Mouse (Mus musculus) CH12.LX (cell line): ENCODE results near the gene Lnx1. TPM values are rescaled to one million over a fixed set of nuclear protein-coding genes. Genes with fewer than 3 reads are reported as not detected.

Experiments used
- DNase-seq: peaks from one replicate; pipeline ENCODE4 v3.0.0-alpha.2; 2013; ENCODE audit errors: extremely low read depth
- H3K27ac ChIP-seq: 2 replicates; pipeline ENCODE4 v1.5.1; 2012; ENCODE audit warnings: low read depth, mild to moderate bottlenecking, control low read depth, moderate library complexity; ENCODE audit not compliant: insufficient read depth
- H3K27me3 ChIP-seq: replicated peaks from 2 replicates; pipeline ENCODE3; 2012; ENCODE audit warnings: inconsistent platforms
- H3K36me3 ChIP-seq, 2 experiments: replicated peaks in 1 of 2; 2 replicates each; pipeline versions ENCODE3 to v1.6.1; 2012; ENCODE audit warnings: inconsistent platforms in 1 of 2, low read length in 1 of 2, mild to moderate bottlenecking in 1 of 2, mixed read lengths in 1 of 2, moderate library complexity in 1 of 2; ENCODE audit not compliant: control insufficient read depth in 1 of 2, insufficient read depth in 1 of 2
- H3K4me1 ChIP-seq, 2 experiments: 2 replicates each; pipeline ENCODE4 v1.6.1; 2012; ENCODE audit warnings: inconsistent platforms in 1 of 2, moderate library complexity in 1 of 2; ENCODE audit not compliant: insufficient read depth in 2 of 2, control insufficient read depth in 1 of 2
- H3K4me2 ChIP-seq: 2 replicates; pipeline ENCODE4 v1.6.1; 2012; ENCODE audit warnings: low read depth, mild to moderate bottlenecking, control low read depth; ENCODE audit not compliant: poor library complexity, insufficient read depth, severe bottlenecking
- H3K4me3 ChIP-seq, 3 experiments: fragments of 150-350 bp in 1 of 3; sonication (generic) in 1 of 3; replicated peaks in 1 of 3; 2 replicates each; pipeline versions ENCODE3 to v1.5.1; 2011 to 2012; ENCODE audit warnings: low read depth in 2 of 3, low read length in 2 of 3, mild to moderate bottlenecking in 2 of 3, moderate library complexity in 2 of 3, control low read depth in 1 of 3, improper control_type of control experiment in 1 of 3, inconsistent platforms in 1 of 3, mixed read lengths in 1 of 3; ENCODE audit not compliant: poor library complexity in 1 of 3
- H3K79me2 ChIP-seq: replicated peaks from 2 replicates; pipeline ENCODE4 v1.6.1; 2012; ENCODE audit warnings: mild to moderate bottlenecking, moderate library complexity; ENCODE audit not compliant: control insufficient read depth, poor library complexity, insufficient read depth, severe bottlenecking; ENCODE audit errors: extremely low read depth
- H3K9ac ChIP-seq: 2 replicates; pipeline ENCODE4 v1.6.1; 2012; ENCODE audit warnings: low read depth, mild to moderate bottlenecking, control low read depth, moderate library complexity; ENCODE audit not compliant: insufficient read depth
- H3K9me3 ChIP-seq: replicated peaks from 2 replicates; pipeline ENCODE3; 2012; ENCODE audit warnings: low read length, inconsistent platforms, mixed read lengths
- BHLHE40 ChIP-seq: IDR thresholded peaks from 2 replicates; pipeline ENCODE4 v1.6.1; 2011; ENCODE audit warnings: mild to moderate bottlenecking, low read depth, low read length, improper control_type of control experiment
- CHD1 ChIP-seq: IDR thresholded peaks from 2 replicates; pipeline ENCODE4 v1.6.1; 2012; ENCODE audit warnings: low read depth, low read length, improper control_type of control experiment, inconsistent platforms
- CHD2 ChIP-seq: IDR thresholded peaks from 2 replicates; pipeline ENCODE4 v1.6.1; 2011; ENCODE audit warnings: low read length, improper control_type of control experiment
- ELF1 ChIP-seq: IDR thresholded peaks from 2 replicates; pipeline ENCODE4 v1.6.1; 2014; ENCODE audit warnings: low read depth, mild to moderate bottlenecking, inconsistent platforms, low read length, improper control_type of control experiment
- ETS1 ChIP-seq: conservative IDR thresholded peaks from 2 replicates; pipeline ENCODE4 v1.6.1; 2012; ENCODE audit warnings: low read depth, mild to moderate bottlenecking, inconsistent platforms, low read length, improper control_type of control experiment, moderate library complexity
- JUND ChIP-seq: conservative IDR thresholded peaks from 2 replicates; pipeline ENCODE4 v1.6.1; 2011; ENCODE audit warnings: low read depth, low read length, improper control_type of control experiment
- NELFE ChIP-seq: IDR thresholded peaks from 2 replicates; pipeline ENCODE4 v1.6.1; 2011; ENCODE audit warnings: low read depth, low read length, improper control_type of control experiment
- PAX5 ChIP-seq: IDR thresholded peaks from 2 replicates; pipeline ENCODE4 v1.6.1; 2012; ENCODE audit warnings: low read length, inconsistent platforms, mixed read lengths
- RAD21 ChIP-seq: IDR thresholded peaks from 2 replicates; pipeline ENCODE4 v1.6.1; 2011; ENCODE audit warnings: low read depth, mild to moderate bottlenecking, low read length, improper control_type of control experiment, moderate library complexity
- TBP ChIP-seq: conservative IDR thresholded peaks from 2 replicates; pipeline ENCODE4 v1.6.1; 2011; ENCODE audit warnings: low read depth, low read length, improper control_type of control experiment
- TCF12 ChIP-seq: IDR thresholded peaks from 2 replicates; pipeline ENCODE4 v1.6.1; 2014; ENCODE audit warnings: low read depth, mild to moderate bottlenecking, inconsistent platforms, low read length, improper control_type of control experiment
- UBTF ChIP-seq: IDR thresholded peaks from 2 replicates; pipeline ENCODE4 v1.6.1; 2012; ENCODE audit warnings: low read depth, mild to moderate bottlenecking, inconsistent platforms, low read length, improper control_type of control experiment, moderate library complexity
- USF1 ChIP-seq: IDR thresholded peaks from 2 replicates; pipeline ENCODE4 v1.6.1; 2014; ENCODE audit warnings: low read depth, mild to moderate bottlenecking, inconsistent platforms, low read length, improper control_type of control experiment
- USF2 ChIP-seq: conservative IDR thresholded peaks from 2 replicates; pipeline ENCODE4 v1.6.1; 2011; ENCODE audit warnings: low read depth, low read length, improper control_type of control experiment
- ZC3H11A ChIP-seq: IDR thresholded peaks from 2 replicates; pipeline ENCODE4 v1.6.1; 2012; ENCODE audit warnings: low read depth, mild to moderate bottlenecking, inconsistent platforms, low read length, improper control_type of control experiment
- dilution Hi-C: fragments of 300-500 bp; cut with MboI; formaldehyde crosslinking; loops from 2 replicates; pipeline ENCODE4 v1.14.3; 2020; ENCODE audit warnings: low sequenced_read_pairs; ENCODE audit not compliant: extremely low pct_unique_long_range_greater_than_20kb, extremely low pct_ligation_motif_present
- in situ Hi-C: fragments of 300-500 bp; cut with MboI; formaldehyde crosslinking; loops from 3 replicates; pipeline ENCODE4 v1.14.3; 2019; ENCODE audit warnings: low sequenced_read_pairs, low pct_ligation_motif_present, low pct_unique_long_range_greater_than_20kb, mixed read lengths
- polyA plus RNA-seq: library from polyadenylated mRNA; unstranded; fragments of >175 nt; gene quantifications from 2 replicates; pipeline ENCODE4 v1.2.1, GENCODE M21; 2012; ENCODE audit warnings: low read depth; ENCODE audit not compliant: insufficient read length
- total RNA-seq, 2 experiments: library from RNA; depleted of rRNA; stranded (reverse); fragments of 300-350 nt in 1 of 2; fragments of >200 nt in 1 of 2; gene quantifications; 2 replicates each; pipeline ENCODE4 v1.2.3; 2012 to 2014

The Lnx1 gene
- total and polyA plus RNA-seq, 3 experiments = 0.08 to 0.26 (median 0.16) TPM

- Histone ChIP-seq H3K36me3 (no peaks in the 10 kb centered on the region), H3K9me3 (no peaks in the 10 kb centered on the region), H3K27me3 (no peaks in the 10 kb centered on the region), H3K4me3 (no peak overlapping the region), H3K9ac (no peak overlapping the region), H3K4me1 (peaks cover 0 to 3% of the 10 kb centered on the region in 2 experiments; a peak in 1 of 4 replicates), H3K4me2 (no peak overlapping the region), H3K27ac (no peak overlapping the region), H3K79me2 (no peaks in the 10 kb centered on the region)
- dilution Hi-C loops (no loop called here), in situ Hi-C loops (no loop called here)
- no peak for TF ChIP-seq ETS1
- DNase-seq = no peak
These were observed 10.2 kb downstream of the Lnx1 start for GRCm38 (mm10) chr5:74692411-74693090.

GRCm38 (mm10) chr5:74688822-74689221 is 13.9 kb downstream of the Lnx1 start:
- TF ChIP-seq ZC3H11A = no peak
- no peak for TF ChIP-seq CHD1
- no peak for TF ChIP-seq JUND
- no peak for TF ChIP-seq UBTF
- no peak for TF ChIP-seq TCF12
- no peak for TF ChIP-seq NELFE
- no peak for TF ChIP-seq RAD21
- no peak for TF ChIP-seq CHD2
- no peak for TF ChIP-seq PAX5
- no peak for TF ChIP-seq USF2
- TF ChIP-seq, all 38 proteins: peak for 0
- no peak overlapping the region for H3K4me3 ChIP-seq
- H3K4me1 ChIP-seq = peaks cover 0 to 5% of the 10 kb centered on the region in 2 experiments; a peak in 3 of 4 replicates
- in situ Hi-C loops = no loop called here
- no peak overlapping the region for H3K27ac ChIP-seq
- H3K4me2 ChIP-seq = no peak overlapping the region
- H3K9ac ChIP-seq = no peak overlapping the region
- H3K27me3 ChIP-seq = no peaks in the 10 kb centered on the region
- no peaks in the 10 kb centered on the region for H3K79me2 ChIP-seq
- dilution Hi-C loops = no loop called here
- no peak for DNase-seq
- H3K9me3 ChIP-seq = no peaks in the 10 kb centered on the region
- H3K36me3 ChIP-seq = no peaks in the 10 kb centered on the region

DNA sequence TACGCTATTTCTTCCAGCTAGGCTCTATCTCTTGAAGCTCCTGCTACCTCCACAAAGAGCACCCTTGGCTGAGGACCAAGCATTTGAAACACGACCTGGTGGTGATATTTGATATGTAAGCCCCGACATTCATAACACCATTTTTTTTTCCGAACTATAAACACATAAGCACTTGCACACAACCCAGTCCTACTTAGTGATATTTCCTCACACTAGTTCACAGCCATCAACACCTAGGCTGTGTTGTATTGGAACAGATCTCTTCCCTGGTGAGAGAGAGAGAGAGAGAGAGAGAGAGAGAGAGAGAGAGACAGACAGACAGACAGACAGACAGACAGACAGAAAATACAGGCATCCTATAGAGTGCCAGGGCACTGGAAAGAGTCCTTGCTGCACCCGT is 17.8 kb downstream of the Lnx1 start:
- Histone ChIP-seq H3K27ac (no peak overlapping the region), H3K36me3 (no peaks in the 10 kb centered on the region), H3K79me2 (no peaks in the 10 kb centered on the region), H3K4me2 (no peak overlapping the region), H3K27me3 (no peaks in the 10 kb centered on the region), H3K9ac (no peak overlapping the region), H3K4me3 (no peak overlapping the region), H3K9me3 (no peaks in the 10 kb centered on the region), H3K4me1 (peaks cover 0 to 26% of the 10 kb centered on the region in 2 experiments; a peak in 3 of 4 replicates)
- no peak for TF ChIP-seq ELF1
- no peak for TF ChIP-seq JUND
- TF ChIP-seq BHLHE40 = no peak
- no peak for TF ChIP-seq USF1
- no peak for TF ChIP-seq TBP
- TF ChIP-seq PAX5 = no peak
- in situ Hi-C loops = no loop called here
- DNase-seq = no peak
- dilution Hi-C loops = no loop called here
